Mouse (Mus musculus) lung, adult 18-20 months (tissue): ENCODE data around the gene Usp24.

Experiments used
- DNase-seq, 2 experiments: peaks; one replicate each; pipeline ENCODE4 v3.0.0; 2022; ENCODE audit warnings: mixed read lengths in 2 of 2

Usp24 gene

GRCm38 (mm10) chr4:106430431-106430830 is 114.4 kb downstream of the Usp24 start:
- no peak for DNase-seq

GRCm38 (mm10) chr4:106435426-106435825 is 119.4 kb downstream of the Usp24 start:
- DNase-seq, result no peak

GRCm38 (mm10) chr4:106436475-106436874 is 120.5 kb downstream of the Usp24 start:
- no peak for DNase-seq

GRCm38 (mm10) chr4:106437207-106437606 is 121.2 kb downstream of the Usp24 start:
- no peak for DNase-seq

- no peak for DNase-seq
Observed at GRCm38 (mm10) chr4:106438763-106439162, 122.8 kb downstream of the Usp24 start.

- no peak for DNase-seq
Observed at GRCm38 (mm10) chr4:106443182-106443581, 127.2 kb downstream of the Usp24 start.

- no peak for DNase-seq
Observed at GRCm38 (mm10) chr4:106449306-106449705, 133.3 kb downstream of the Usp24 start.

GRCm38 (mm10) chr4:106452401-106452800 is 136.4 kb downstream of the Usp24 start:
- no peak for DNase-seq

GRCm38 (mm10) chr4:106453108-106453507 is 137.1 kb downstream of the Usp24 start:
- DNase-seq, result no peak

GRCm38 (mm10) chr4:106453516-106453915 is 137.5 kb downstream of the Usp24 start:
- no peak for DNase-seq

- DNase-seq, result no peak
Observed at GRCm38 (mm10) chr4:106454541-106454940, 138.5 kb downstream of the Usp24 start.

- no peak for DNase-seq
Observed at GRCm38 (mm10) chr4:106462016-106462415, 146.0 kb downstream of the Usp24 start.

- DNase-seq, result no peak
Observed at GRCm38 (mm10) chr4:106462524-106462923, 146.5 kb downstream of the Usp24 start.

- DNase-seq, result no peak
Observed at GRCm38 (mm10) chr4:106463174-106463801, 147.3 kb downstream of the Usp24 start.

- no peak for DNase-seq
Observed at GRCm38 (mm10) chr4:106467420-106468110, 151.6 kb downstream of the Usp24 start.

- peak in 1 of 2 experiments; percentile 8 for DNase-seq
Observed at GRCm38 (mm10) chr4:106470921-106471320, 154.9 kb downstream of the Usp24 start.

- peak; percentile 24 to 56 for DNase-seq
Observed at GRCm38 (mm10) chr4:106472335-106472734, 156.3 kb downstream of the Usp24 start.

- DNase-seq, result peak in 1 of 2 experiments; percentile 27
Observed at GRCm38 (mm10) chr4:106474241-106474640, 158.2 kb downstream of the Usp24 start.

GRCm38 (mm10) chr4:106480545-106480944 is 164.5 kb downstream of the Usp24 start:
- no peak for DNase-seq

GRCm38 (mm10) chr4:106483215-106483727 is 167.3 kb downstream of the Usp24 start:
- no peak for DNase-seq

- DNase-seq, result no peak
Observed at GRCm38 (mm10) chr4:106483831-106484230, 167.8 kb downstream of the Usp24 start.

GRCm38 (mm10) chr4:106490620-106491019 is 174.6 kb downstream of the Usp24 start:
- no peak for DNase-seq
